8 mouse cellular contexts compared by ENCODE assay signal in the genomic region with DNA sequence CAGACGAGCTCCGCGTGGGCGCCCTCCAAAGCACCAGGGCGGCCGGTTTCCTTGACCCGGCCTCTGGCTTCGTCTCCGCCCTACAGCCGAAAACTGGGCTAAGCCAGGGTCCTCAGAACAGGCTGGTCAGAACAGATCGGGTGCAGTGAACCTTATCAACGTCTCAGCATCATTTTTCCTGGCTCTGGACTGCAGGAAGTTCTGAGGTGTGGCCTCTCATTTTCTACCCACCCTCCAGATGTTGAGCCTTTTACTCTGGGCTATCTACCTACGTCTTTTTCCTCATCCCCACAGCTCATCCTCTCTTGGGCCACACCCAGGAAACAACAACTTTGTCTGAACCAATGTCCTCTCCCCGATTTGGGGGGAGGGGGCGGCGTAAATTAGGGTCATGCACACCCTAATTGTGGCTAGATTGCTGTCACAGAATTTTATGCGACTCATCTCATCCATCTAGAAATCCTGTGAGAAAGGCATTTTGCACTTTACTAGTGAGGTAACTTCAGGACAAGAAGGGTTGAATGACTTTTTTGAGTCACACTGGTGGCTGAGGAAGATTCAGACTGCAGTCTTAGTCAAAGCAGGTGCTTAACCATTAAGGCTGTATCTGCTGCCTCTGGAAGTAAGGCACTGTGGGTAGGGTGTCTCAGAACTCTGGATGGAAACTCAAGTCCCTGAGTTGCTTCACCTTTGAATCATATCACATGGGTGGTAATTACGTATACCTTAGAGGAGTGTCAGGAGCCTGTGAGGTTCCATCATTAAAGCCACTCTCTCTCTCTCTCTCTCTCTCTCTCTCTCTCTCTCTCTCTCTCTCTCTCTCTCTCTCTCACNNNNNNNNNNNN. TPM values are rescaled to one million over a fixed set of nuclear protein-coding genes. Genes with fewer than 3 reads are reported as not detected.
A peak's percentile ranks its signal among the peaks of the same experiment; 100 is the strongest.
DNase-seq lines count a peak whose midpoint lies in the region; ATAC-seq and TF ChIP-seq lines count a peak whose summit lies in the region.

Gene Faah, minus strand, starts transcription at position 25 of the 845 bp plus-strand sequence.

- peak; percentile 56 for ATAC-seq in neural tube, embryonic 11.5 days (ENCODE audit: insufficient read depth, low FRiP score, low TSS enrichment)
- peak; percentile 56 for ATAC-seq in intestine, embryonic 16.5 days
- no peak; the same call in none of the 2 replicates for ATAC-seq in midbrain, embryonic 12.5 days (ENCODE audit: low FRiP score, low read depth)

- H3K36me3 ChIP-seq in neural tube, embryonic 11.5 days (ENCODE audit: control insufficient read depth, insufficient read depth, low read length): no peaks in the 10 kb centered on the region
- H3K36me3 ChIP-seq in intestine, embryonic 16.5 days (ENCODE audit: control insufficient read depth, insufficient read depth, low read length): no peaks in the 10 kb centered on the region
- H3K36me3 ChIP-seq in midbrain, embryonic 12.5 days: no peaks in the 10 kb centered on the region

- no peak for TF ChIP-seq POLR2A in cerebellum, adult 2 months (IDR thresholded peaks at IDR 0.05; ENCODE audit: borderline replicate concordance, insufficient read depth, low read length)

- H3K27me3 ChIP-seq in cerebellum, adult 2 months (ENCODE audit: control insufficient read depth, insufficient read depth, low read length): no peaks in the 10 kb centered on the region
- H3K27me3 ChIP-seq in neural tube, embryonic 11.5 days (ENCODE audit: control insufficient read depth, insufficient read depth, low read length): peaks cover 40% of the 10 kb centered on the region
- H3K27me3 ChIP-seq in intestine, embryonic 16.5 days (replicated peaks; ENCODE audit: control insufficient read depth, insufficient read depth, low read length): peaks cover 14% of the 10 kb centered on the region
- H3K27me3 ChIP-seq in midbrain, embryonic 12.5 days: peaks cover 77% of the 10 kb centered on the region

- no peaks in the 10 kb centered on the region for H3K9me3 ChIP-seq in neural tube, embryonic 11.5 days (ENCODE audit: control insufficient read depth, low read length)
- no peaks in the 10 kb centered on the region for H3K9me3 ChIP-seq in intestine, embryonic 16.5 days (ENCODE audit: control insufficient read depth, low read length)
- no peaks in the 10 kb centered on the region for H3K9me3 ChIP-seq in midbrain, embryonic 12.5 days

- no peak for TF ChIP-seq CTCF in cerebellum, adult 2 months (IDR thresholded peaks at IDR 0.05; ENCODE audit: borderline replicate concordance, insufficient read depth, low read depth, low read length)

- no peaks in the 10 kb centered on the region for H3K4me1 ChIP-seq in cerebellum, adult 2 months (ENCODE audit: control insufficient read depth, insufficient read depth, low read length)
- no peaks in the 10 kb centered on the region for H3K4me1 ChIP-seq in neural tube, embryonic 11.5 days (ENCODE audit: control insufficient read depth, insufficient read depth, low read length)
- H3K4me1 ChIP-seq in intestine, embryonic 16.5 days (ENCODE audit: control insufficient read depth, insufficient read depth, low read length): 0 out of 2 replicates have a peak, but pooled peaks cover 4% of the 10 kb centered on the region
- H3K4me1 ChIP-seq in midbrain, embryonic 12.5 days: peaks cover 7% of the 10 kb centered on the region; the same call in 1 of the 2 replicates

- H3K4me2 ChIP-seq in neural tube, embryonic 11.5 days (ENCODE audit: low read depth): peak within 1 kb of the TSS; percentile 94
- H3K4me2 ChIP-seq in intestine, embryonic 16.5 days (ENCODE audit: low read depth, low read length): peak within 1 kb of the TSS; percentile 94
- peak within 1 kb of the TSS; percentile 87 for H3K4me2 ChIP-seq in midbrain, embryonic 12.5 days (replicated peaks)

- peak within 1 kb of the TSS; percentile 47 for H3K27ac ChIP-seq in cerebellum, adult 2 months (ENCODE audit: insufficient read depth, low read length)
- no peak within 1 kb of the TSS for H3K27ac ChIP-seq in neural tube, embryonic 11.5 days (ENCODE audit: low read depth, low read length)
- peak within 1 kb of the TSS; percentile 92 for H3K27ac ChIP-seq in intestine, embryonic 16.5 days (ENCODE audit: low read length)
- H3K27ac ChIP-seq in midbrain, embryonic 12.5 days (replicated peaks): peak within 1 kb of the TSS; percentile 20; the same call in 1 of the 2 replicates

- H3K4me3 ChIP-seq in cerebellum, adult 2 months (replicated peaks; ENCODE audit: insufficient read depth, low read depth, low read length): peak within 1 kb of the TSS; percentile 88
- peak within 1 kb of the TSS; percentile 51 for H3K4me3 ChIP-seq in neural tube, embryonic 11.5 days (ENCODE audit: low read depth, low read length)
- H3K4me3 ChIP-seq in intestine, embryonic 16.5 days (ENCODE audit: low read length): peak within 1 kb of the TSS; percentile 78
- peak within 1 kb of the TSS; percentile 58 for H3K4me3 ChIP-seq in midbrain, embryonic 12.5 days

- H3K9ac ChIP-seq in neural tube, embryonic 11.5 days (ENCODE audit: low read length): peak within 1 kb of the TSS; percentile 53
- peak within 1 kb of the TSS; percentile 84 for H3K9ac ChIP-seq in intestine, embryonic 16.5 days (ENCODE audit: low read depth, low read length)
- H3K9ac ChIP-seq in midbrain, embryonic 12.5 days (replicated peaks): peak within 1 kb of the TSS; percentile 56

- 17% methylated on average over 18 of the region's 18 CpGs for WGBS in cerebellum, adult 2 months
- WGBS in neural tube, embryonic 11.5 days: 4% methylated on average over 18 of the region's 18 CpGs
- 7% methylated on average over 18 of the region's 18 CpGs for WGBS in intestine, embryonic 16.5 days
- 7% methylated on average over 18 of the region's 18 CpGs for WGBS in midbrain, embryonic 12.5 days

- no peak for DNase-seq in cerebellum, adult 2 months
- DNase-seq in cerebellum, postnatal 25 days: no peak
- no peak for DNase-seq in neural tube, embryonic 11.5 days (ENCODE audit: low spot score)
- no peak for DNase-seq in neural tube, embryonic 10.5 days (ENCODE audit: extremely low spot score, low spot score)
- DNase-seq in cerebellum, postnatal 36 days: no peak
- DNase-seq in B cell, adult 2 months: no peak

RNA-seq across cellular contexts. Expression of gene Faah, which starts in this region (rescaled TPM):
- polyA plus RNA-seq in cerebellum, adult 2 months (2012; rRNA removed): 61.8 TPM in 2 replicates
- 1.9 and 2.1 TPM in 2 replicates for polyA plus RNA-seq in neural tube, embryonic 11.5 days (2014; fragmentation: Nextera tagmentation; extraction: Ambion mirVana)
- polyA plus RNA-seq in intestine, embryonic 16.5 days (2015; fragmentation: Nextera tagmentation; extraction: Ambion mirVana): 83.7 and 108 TPM in 2 replicates
- polyA plus RNA-seq in midbrain, embryonic 12.5 days (2016; fragmentation: Nextera tagmentation; extraction: Ambion mirVana): 4.5 and 5.5 TPM in 2 replicates
